Mouse (Mus musculus): Measurements from ENCODE around the gene Olfr259. TPM values are rescaled to one million over a fixed set of nuclear protein-coding genes. Genes with fewer than 3 reads are reported as not detected.

The Olfr259 gene
- not detected in 2 replicates for polyA plus RNA-seq (2015; fragmentation: Nextera tagmentation; extraction: Ambion mirVana)

GRCm38 (mm10) chr2:87114467-87114866 is at the start of gene Olfr259:
Olfr259 (minus strand) TSS chr2:87114567.
- H3K36me3 ChIP-seq = no peaks in the 10 kb centered on the region
- H3K27me3 ChIP-seq (replicated peaks) = no peaks in the 10 kb centered on the region
- no peaks in the 10 kb centered on the region for H3K4me1 ChIP-seq
- H3K9ac ChIP-seq = no peak within 1 kb of the TSS
- no peak for ATAC-seq (ENCODE audit: insufficient read depth, low FRiP score, low read depth)
- H3K9me3 ChIP-seq = no peaks in the 10 kb centered on the region
- no peak within 1 kb of the TSS for H3K4me3 ChIP-seq (replicated peaks)
- H3K4me2 ChIP-seq = no peak within 1 kb of the TSS
- H3K27ac ChIP-seq = no peak within 1 kb of the TSS

DNA sequence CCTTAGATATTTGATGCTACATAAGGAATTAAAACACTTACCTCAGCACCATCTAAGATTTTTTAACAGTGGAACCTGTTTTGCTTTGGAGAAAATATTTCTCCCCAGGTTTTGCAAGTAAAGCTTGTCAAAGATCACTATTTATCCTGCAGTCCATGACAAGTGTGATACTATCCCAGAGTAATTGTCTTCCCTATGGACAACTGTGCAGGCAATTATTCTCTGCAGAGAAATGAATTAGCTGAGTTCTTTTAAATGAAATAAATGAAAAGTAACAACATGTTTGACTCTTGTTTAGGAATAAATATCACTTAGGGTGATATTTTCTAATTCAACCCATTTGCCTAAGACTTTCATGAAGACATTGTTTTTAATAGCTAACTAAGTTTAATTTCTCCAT is 38.2 kb upstream of the Olfr259 start, which contains the start of gene Olfr1111:
Gene Olfr1111 (minus strand): TSS at position 101 of the 400 bp plus-strand sequence.
- no peak within 1 kb of the TSS for H3K9ac ChIP-seq
- H3K4me2 ChIP-seq = no peak within 1 kb of the TSS
- H3K4me3 ChIP-seq (replicated peaks) = no peak within 1 kb of the TSS
- H3K9me3 ChIP-seq = no peaks in the 10 kb centered on the region
- H3K27ac ChIP-seq = no peak within 1 kb of the TSS
- no peak for ATAC-seq (ENCODE audit: insufficient read depth, low FRiP score, low read depth)
- no peaks in the 10 kb centered on the region for H3K36me3 ChIP-seq
- H3K27me3 ChIP-seq (replicated peaks) = no peaks in the 10 kb centered on the region
- no peaks in the 10 kb centered on the region for H3K4me1 ChIP-seq

- no peak within 1 kb of the TSS for H3K4me3 ChIP-seq (replicated peaks)
- H3K4me1 ChIP-seq = no peaks in the 10 kb centered on the region
- H3K4me2 ChIP-seq = no peak within 1 kb of the TSS
- WGBS = 75% methylated on average over 1 of the region's 1 CpGs
- H3K36me3 ChIP-seq = no peaks in the 10 kb centered on the region
- H3K27me3 ChIP-seq (replicated peaks) = no peaks in the 10 kb centered on the region
- no peak within 1 kb of the TSS for H3K27ac ChIP-seq
- no peak within 1 kb of the TSS for H3K9ac ChIP-seq
- no peaks in the 10 kb centered on the region for H3K9me3 ChIP-seq
- ATAC-seq (ENCODE audit: insufficient read depth, low FRiP score, low read depth) = no peak
Measured at GRCm38 (mm10) chr2:87140200-87140599, 25.8 kb upstream of the Olfr259 start, which contains the start of gene Olfr1110. Olfr1110 (minus strand) TSS chr2:87140300.

- no peak within 1 kb of the TSS for H3K4me3 ChIP-seq (replicated peaks)
- H3K27ac ChIP-seq = no peak within 1 kb of the TSS
- H3K9ac ChIP-seq = no peak within 1 kb of the TSS
- H3K4me2 ChIP-seq = no peak within 1 kb of the TSS
- H3K27me3 ChIP-seq (replicated peaks) = no peaks in the 10 kb centered on the region
- H3K9me3 ChIP-seq = no peaks in the 10 kb centered on the region
- WGBS = 75% methylated on average over 1 of the region's 1 CpGs
- no peaks in the 10 kb centered on the region for H3K4me1 ChIP-seq
- H3K36me3 ChIP-seq = no peaks in the 10 kb centered on the region
- ATAC-seq (ENCODE audit: insufficient read depth, low FRiP score, low read depth) = no peak
Measured at GRCm38 (mm10) chr2:87095908-87096307, 18.5 kb downstream of the Olfr259 start, which contains the start of gene Olfr1109. Olfr1109 (minus strand) TSS chr2:87096008.

DNA sequence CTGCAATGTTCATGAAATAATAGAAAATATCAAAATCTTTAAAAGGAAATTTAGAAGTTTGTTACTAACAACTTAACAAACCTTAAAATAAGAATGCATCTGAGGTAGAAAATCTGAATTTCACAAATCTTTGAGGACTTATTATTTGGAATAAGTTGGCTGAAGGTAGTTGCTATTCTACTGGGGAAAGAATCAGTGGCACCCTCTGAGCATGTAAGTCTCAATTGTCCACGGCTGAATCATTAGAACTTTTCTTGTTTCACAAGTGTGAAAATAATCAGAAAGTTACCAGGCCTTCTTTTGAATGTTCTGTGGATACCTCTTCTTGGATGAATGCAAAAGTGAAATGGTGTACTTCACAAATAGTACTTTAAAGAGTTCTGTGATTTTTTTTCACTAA is 38.6 kb downstream of the Olfr259 start, which contains the start of gene Olfr1107:
Gene Olfr1107 (minus strand): TSS at position 101 of the 400 bp plus-strand sequence.
- Histone ChIP-seq H3K9me3 (no peaks in the 10 kb centered on the region), H3K27ac (no peak within 1 kb of the TSS), H3K4me2 (no peak within 1 kb of the TSS), H3K9ac (no peak within 1 kb of the TSS), H3K4me1 (no peaks in the 10 kb centered on the region), H3K4me3 (replicated peaks) (no peak within 1 kb of the TSS), H3K27me3 (replicated peaks) (no peaks in the 10 kb centered on the region), H3K36me3 (no peaks in the 10 kb centered on the region)
- no peak for ATAC-seq (ENCODE audit: insufficient read depth, low FRiP score, low read depth)
- WGBS = 90% methylated on average over 1 of the region's 1 CpGs

Other genes starting within 250 kb of the Olfr259 start
- not detected in 2 replicates for gene Gm13723, start 239.8 kb downstream of the Olfr259 start, polyA plus RNA-seq (2015; fragmentation: Nextera tagmentation; extraction: Ambion mirVana)
- not detected in 2 replicates for gene Olfr1097, start 222.4 kb downstream of the Olfr259 start, polyA plus RNA-seq (2015; fragmentation: Nextera tagmentation; extraction: Ambion mirVana)
- not detected in 2 replicates for gene Olfr1098, start 190.0 kb downstream of the Olfr259 start, polyA plus RNA-seq (2015; fragmentation: Nextera tagmentation; extraction: Ambion mirVana)
- gene Olfr1099, start 153.9 kb downstream of the Olfr259 start, polyA plus RNA-seq (2015; fragmentation: Nextera tagmentation; extraction: Ambion mirVana) = not detected in 2 replicates
- not detected in 2 replicates for gene Olfr1100, start 134.6 kb downstream of the Olfr259 start, polyA plus RNA-seq (2015; fragmentation: Nextera tagmentation; extraction: Ambion mirVana)
- gene Olfr1101, start 123.3 kb downstream of the Olfr259 start, polyA plus RNA-seq (2015; fragmentation: Nextera tagmentation; extraction: Ambion mirVana) = not detected in 2 replicates
- not detected in 2 replicates for gene Olfr1102, start 116.2 kb downstream of the Olfr259 start, polyA plus RNA-seq (2015; fragmentation: Nextera tagmentation; extraction: Ambion mirVana)
- gene Olfr1104, start 87.5 kb downstream of the Olfr259 start, polyA plus RNA-seq (2015; fragmentation: Nextera tagmentation; extraction: Ambion mirVana) = not detected in 2 replicates
- not detected in 2 replicates for gene Olfr1105, start 78.0 kb downstream of the Olfr259 start, polyA plus RNA-seq (2015; fragmentation: Nextera tagmentation; extraction: Ambion mirVana)
- not detected in 2 replicates for gene Olfr1106, start 62.3 kb downstream of the Olfr259 start, polyA plus RNA-seq (2015; fragmentation: Nextera tagmentation; extraction: Ambion mirVana)
- gene Olfr1107, start 38.8 kb downstream of the Olfr259 start, polyA plus RNA-seq (2015; fragmentation: Nextera tagmentation; extraction: Ambion mirVana) = not detected in 2 replicates
- gene Olfr1109, start 18.6 kb downstream of the Olfr259 start, polyA plus RNA-seq (2015; fragmentation: Nextera tagmentation; extraction: Ambion mirVana) = not detected in 2 replicates
- not detected in 2 replicates for gene Olfr1110, start 25.7 kb upstream of the Olfr259 start, polyA plus RNA-seq (2015; fragmentation: Nextera tagmentation; extraction: Ambion mirVana)
- not detected in 2 replicates for gene Olfr1111, start 38.1 kb upstream of the Olfr259 start, polyA plus RNA-seq (2015; fragmentation: Nextera tagmentation; extraction: Ambion mirVana)
- not detected in 2 replicates for gene Olfr1112, start 73.2 kb upstream of the Olfr259 start, polyA plus RNA-seq (2015; fragmentation: Nextera tagmentation; extraction: Ambion mirVana)
- not detected in 2 replicates for gene Olfr1113, start 94.4 kb upstream of the Olfr259 start, polyA plus RNA-seq (2015; fragmentation: Nextera tagmentation; extraction: Ambion mirVana)
- gene Olfr1115, start 133.4 kb upstream of the Olfr259 start, polyA plus RNA-seq (2015; fragmentation: Nextera tagmentation; extraction: Ambion mirVana) = not detected in 2 replicates
- gene Olfr1116, start 153.0 kb upstream of the Olfr259 start, polyA plus RNA-seq (2015; fragmentation: Nextera tagmentation; extraction: Ambion mirVana) = not detected in 2 replicates
- gene Olfr1118, start 193.0 kb upstream of the Olfr259 start, polyA plus RNA-seq (2015; fragmentation: Nextera tagmentation; extraction: Ambion mirVana) = not detected in 2 replicates
- not detected in 2 replicates for gene Olfr1120, start 240.2 kb upstream of the Olfr259 start, polyA plus RNA-seq (2015; fragmentation: Nextera tagmentation; extraction: Ambion mirVana)